In genomic region chr6:92214055-92214772, GRCm38 (mm10) we compare ENCODE assay signal across 9 mouse cellular contexts. TPM values are rescaled to one million over a fixed set of nuclear protein-coding genes. Genes with fewer than 3 reads are reported as not detected.
A peak's percentile ranks its signal among the peaks of the same experiment; 100 is the strongest.
DNase-seq lines count a peak whose midpoint lies in the region; ATAC-seq and TF ChIP-seq lines count a peak whose summit lies in the region.
"Had no signal": no experiment of that assay in that cellular context is flagged by ENCODE, and none has a peak within 500 bp of the region (broad histone marks: within the 10 kb centered on the region; RNA-seq: fewer than 3 reads in every experiment).

No protein-coding gene starts in this region.

- H3K27ac ChIP-seq in heart, adult 2 months: peak overlapping the region; percentile 79
- H3K27ac ChIP-seq in intestine, embryonic 14.5 days (ENCODE audit: low read depth): peak overlapping the region; percentile 76
- H3K27ac ChIP-seq in midbrain, embryonic 10.5 days (replicated peaks): peak overlapping the region; percentile 86

- H3K79me2 ChIP-seq in heart, adult 2 months (replicated peaks; ENCODE audit: control insufficient read depth, insufficient read depth, low read length): peaks cover 1% of the 10 kb centered on the region; the same call in 1 of the 2 replicates

- no peak for TF ChIP-seq POLR2A in heart, adult 2 months (IDR thresholded peaks at IDR 0.05; ENCODE audit: insufficient read depth, low read depth, low read length)

- no peak for TF ChIP-seq EP300 in heart, adult 2 months (IDR thresholded peaks at IDR 0.05; ENCODE audit: insufficient read depth, low read depth, low read length)

- peaks cover 2% of the 10 kb centered on the region; the same call in 1 of the 2 replicates for H3K4me1 ChIP-seq in heart, adult 2 months (ENCODE audit: control insufficient read depth, insufficient read depth, low read length)
- peaks cover 8% of the 10 kb centered on the region; the same call in 1 of the 2 replicates for H3K4me1 ChIP-seq in intestine, embryonic 14.5 days (replicated peaks; ENCODE audit: control insufficient read depth, insufficient read depth, low read length)
- peaks cover 12% of the 10 kb centered on the region for H3K4me1 ChIP-seq in midbrain, embryonic 10.5 days

- peak overlapping the region; percentile 88 for H3K9ac ChIP-seq in heart, adult 2 months (ENCODE audit: low read depth, low read length)
- H3K9ac ChIP-seq in intestine, embryonic 14.5 days (ENCODE audit: low read length): peak overlapping the region; percentile 93

- no peak for TF ChIP-seq CTCF in heart, adult 2 months (IDR thresholded peaks at IDR 0.05)

- peak overlapping the region; percentile 94 for H3K4me3 ChIP-seq in heart, adult 2 months
- H3K4me3 ChIP-seq in intestine, embryonic 14.5 days (ENCODE audit: low read depth, low read length): peak overlapping the region; percentile 100
- H3K4me3 ChIP-seq in midbrain, embryonic 10.5 days: peak overlapping the region; percentile 80

- ATAC-seq in erythroid progenitor cell, adult 5-6 weeks (replicated peaks; ENCODE audit: low FRiP score, poor library complexity, severe bottlenecking): peak; percentile 77
- peak; percentile 67 for ATAC-seq in intestine, embryonic 14.5 days (replicated peaks; ENCODE audit: low FRiP score, low TSS enrichment, low read depth)

- DNase-seq in heart, adult 2 months: peak; percentile 7 to 27
- no peak for DNase-seq in heart, adult 9 months (ENCODE audit: low spot score in 2 of 2)
- peak; percentile 10 for DNase-seq in urinary bladder, postnatal 14 days (ENCODE audit: low spot score)
- no peak for DNase-seq in urinary bladder, postnatal 10 days (ENCODE audit: low spot score)
- no peak for DNase-seq in intestine, embryonic 14.5 days (ENCODE audit: low spot score)
- no peak for DNase-seq in midbrain, embryonic 10.5 days (ENCODE audit: low spot score)
- no peak for DNase-seq in ovary, postnatal 36 days (ENCODE audit: low spot score)

- no peaks in the 10 kb centered on the region for H3K36me3 ChIP-seq in heart, adult 2 months (ENCODE audit: control insufficient read depth, insufficient read depth, low read length)
- peaks cover 22% of the 10 kb centered on the region for H3K36me3 ChIP-seq in intestine, embryonic 14.5 days (ENCODE audit: control insufficient read depth, insufficient read depth, low read length)
- H3K36me3 ChIP-seq in midbrain, embryonic 10.5 days: peaks cover 19% of the 10 kb centered on the region

- intact Hi-C loops in heart, adult 2 months (cut with DNase I): loop anchor here (5.0 kb wide), 1 partner anchor 337 kb away; the partner anchor contains the start of gene Ccdc174

- no peaks in the 10 kb centered on the region for H3K27me3 ChIP-seq in heart, adult 2 months (ENCODE audit: control insufficient read depth, insufficient read depth, low read length)
- no peaks in the 10 kb centered on the region for H3K27me3 ChIP-seq in intestine, embryonic 14.5 days (replicated peaks; ENCODE audit: control insufficient read depth, insufficient read depth, low read length)
- no peaks in the 10 kb centered on the region for H3K27me3 ChIP-seq in midbrain, embryonic 10.5 days (ENCODE audit: low read depth, poor library complexity, severe bottlenecking)

- under 1% methylated on average over 48 of the region's 48 CpGs for WGBS in heart, adult 2 months
- under 1% methylated on average over 45 of the region's 48 CpGs for WGBS in intestine, embryonic 14.5 days
- under 1% methylated on average over 48 of the region's 48 CpGs for WGBS in midbrain, embryonic 10.5 days

- H3K4me2 ChIP-seq in intestine, embryonic 14.5 days (ENCODE audit: low read length): peak overlapping the region; percentile 98

- no peaks in the 10 kb centered on the region for H3K9me3 ChIP-seq in intestine, embryonic 14.5 days (ENCODE audit: control insufficient read depth, low read length)
- no peaks in the 10 kb centered on the region for H3K9me3 ChIP-seq in midbrain, embryonic 10.5 days (replicated peaks)

RNA-seq across cellular contexts. Expression of gene Rbsn, which starts 0.5 kb away (rescaled TPM):
- total RNA-seq in heart, adult 2 months (2021): 10 to 100 TPM; 11.6 to 15.7 TPM
- polyA plus RNA-seq in heart, adult 2 months (2012; rRNA removed): 6.4 and 11.3 TPM in 2 replicates
- total RNA-seq in erythroid progenitor cell, adult 5-6 weeks (2015; ENCODE audit: low replicate concordance): 4.0 and 5.0 TPM in 2 replicates
- total RNA-seq in erythroid progenitor cell, adult 5-6 weeks (2017; ENCODE audit: low replicate concordance): 9.4 TPM in 2 replicates
- 14.7 and 19.7 TPM in 2 replicates for polyA plus RNA-seq in intestine, embryonic 14.5 days (2014; fragmentation: Nextera tagmentation; extraction: Ambion mirVana)
- 26.5 and 33.1 TPM in 2 replicates for polyA plus RNA-seq in midbrain, embryonic 10.5 days (2016; fragmentation: Nextera tagmentation; extraction: Ambion mirVana)

RNA-seq across cellular contexts. Expression of gene Trh, which starts 30.2 kb away (rescaled TPM):
- not detected for total RNA-seq in heart, adult 2 months (2021)
- not detected in 2 replicates for polyA plus RNA-seq in heart, adult 2 months (2012; rRNA removed)
- total RNA-seq in erythroid progenitor cell, adult 5-6 weeks (2015; ENCODE audit: low replicate concordance): not detected in 2 replicates
- total RNA-seq in erythroid progenitor cell, adult 5-6 weeks (2017; ENCODE audit: low replicate concordance): not detected in 2 replicates
- 2.8 and 3.8 TPM in 2 replicates for polyA plus RNA-seq in intestine, embryonic 14.5 days (2014; fragmentation: Nextera tagmentation; extraction: Ambion mirVana)
- 37.6 and 43.5 TPM in 2 replicates for polyA plus RNA-seq in midbrain, embryonic 10.5 days (2016; fragmentation: Nextera tagmentation; extraction: Ambion mirVana)
- total RNA-seq: adrenal gland, postnatal 36 days had no signal

RNA-seq across cellular contexts. Expression of gene Mrps25, which starts 30.4 kb away (rescaled TPM):
- 10 to 100 TPM; 70.5 to 76.5 TPM for total RNA-seq in heart, adult 2 months (2021)
- 21.2 and 35.9 TPM in 2 replicates for polyA plus RNA-seq in heart, adult 2 months (2012; rRNA removed)
- 4.2 and 20.2 TPM in 2 replicates for total RNA-seq in erythroid progenitor cell, adult 5-6 weeks (2015; ENCODE audit: low replicate concordance)
- 6.9 and 17.2 TPM in 2 replicates for total RNA-seq in erythroid progenitor cell, adult 5-6 weeks (2017; ENCODE audit: low replicate concordance)
- polyA plus RNA-seq in intestine, embryonic 14.5 days (2014; fragmentation: Nextera tagmentation; extraction: Ambion mirVana): 78.0 and 87.7 TPM in 2 replicates
- 94.6 and 105 TPM in 2 replicates for polyA plus RNA-seq in midbrain, embryonic 10.5 days (2016; fragmentation: Nextera tagmentation; extraction: Ambion mirVana)

Comparison
In these comparisons a context has a peak if more than half of its experiments do, and no peak if none do; other contexts are left out.
1. DNase-seq: peak in heart, adult 2 months (2 of 2) and urinary bladder, postnatal 14 days (single experiment); none in heart, adult 9 months (0 of 2), urinary bladder, postnatal 10 days (single experiment), intestine, embryonic 14.5 days (single experiment), midbrain, embryonic 10.5 days (single experiment) and ovary, postnatal 36 days (single experiment).
2. Peak in every context shown above with its lines, with median percentiles within 50 percentile points of each other: H3K27ac ChIP-seq and H3K4me3 ChIP-seq.